Mouse (Mus musculus): ENCODE results near the gene Tdrkh. TPM values are rescaled to one million over a fixed set of nuclear protein-coding genes. Genes with fewer than 3 reads are reported as not detected.

The Tdrkh gene
- polyA plus RNA-seq, 1 experiment from 2014 or later, result 55.5 TPM

GRCm38 (mm10) chr3:94482764-94483385, 69.8 kb downstream of the Tdrkh start:
- peaks cover 6% of the 10 kb centered on the region; the same call in 1 of the 2 replicates for H3K27me3 ChIP-seq (replicated peaks)
- no peak for ATAC-seq (ENCODE audit: low FRiP score, low read depth)
- no peak overlapping the region for H3K4me3 ChIP-seq
- peak overlapping the region; percentile 71 for H3K27ac ChIP-seq
- peaks cover 71% of the 10 kb centered on the region for H3K4me1 ChIP-seq
- H3K4me2 ChIP-seq (replicated peaks), result peak overlapping the region; percentile 55
- WGBS, result 86% methylated on average over 17 of the region's 17 CpGs
- H3K9me3 ChIP-seq, result no peaks in the 10 kb centered on the region
- H3K36me3 ChIP-seq, result peaks cover 37% of the 10 kb centered on the region
- H3K9ac ChIP-seq, result no peak overlapping the region

GRCm38 (mm10) chr3:94483790-94484439, 70.8 kb downstream of the Tdrkh start:
- Histone ChIP-seq H3K9me3 (no peaks in the 10 kb centered on the region), H3K9ac (no peak overlapping the region; the same call in 1 of the 2 replicates), H3K4me3 (no peak overlapping the region), H3K27ac (peak overlapping the region; percentile 71), H3K4me2 (replicated peaks) (peak overlapping the region; percentile 55), H3K4me1 (peaks cover 68% of the 10 kb centered on the region), H3K27me3 (replicated peaks) (peaks cover 6% of the 10 kb centered on the region; the same call in 1 of the 2 replicates), H3K36me3 (peaks cover 47% of the 10 kb centered on the region)
- ATAC-seq (ENCODE audit: low FRiP score, low read depth), result peak; percentile 94
- 11% methylated on average over 20 of the region's 20 CpGs for WGBS

Other genes starting within 250 kb of the Tdrkh start
- gene Gm10696, start 235.1 kb upstream of the Tdrkh start, polyA plus RNA-seq (2016; fragmentation: Nextera tagmentation; extraction: Ambion mirVana), result not detected in 2 replicates
- gene Gm5286, start 216.6 kb upstream of the Tdrkh start, polyA plus RNA-seq (2016; fragmentation: Nextera tagmentation; extraction: Ambion mirVana), result not detected in 2 replicates
- gene Gm4778, start 149.2 kb upstream of the Tdrkh start, polyA plus RNA-seq (2016; fragmentation: Nextera tagmentation; extraction: Ambion mirVana), result not detected in 2 replicates
- gene Them4, start 103.2 kb upstream of the Tdrkh start, polyA plus RNA-seq (2016; fragmentation: Nextera tagmentation; extraction: Ambion mirVana), result 19.2 and 20.9 TPM in 2 replicates
- not detected in 2 replicates for gene Them5, start 71.2 kb upstream of the Tdrkh start, polyA plus RNA-seq (2016; fragmentation: Nextera tagmentation; extraction: Ambion mirVana)
- 2.4 and 3.1 TPM in 2 replicates for gene C2cd4d, start 50.8 kb upstream of the Tdrkh start, polyA plus RNA-seq (2016; fragmentation: Nextera tagmentation; extraction: Ambion mirVana)
- gene Rorc, start 40.5 kb upstream of the Tdrkh start, polyA plus RNA-seq (2016; fragmentation: Nextera tagmentation; extraction: Ambion mirVana), result 0.20 TPM in 2 replicates
- 0.29 and 0.51 TPM in 2 replicates for gene Lingo4, start 14.8 kb upstream of the Tdrkh start, polyA plus RNA-seq (2016; fragmentation: Nextera tagmentation; extraction: Ambion mirVana)
- 65.1 and 67.6 TPM in 2 replicates for gene Mrpl9, start 30.0 kb downstream of the Tdrkh start, polyA plus RNA-seq (2016; fragmentation: Nextera tagmentation; extraction: Ambion mirVana)
- gene Oaz3, start 30.6 kb downstream of the Tdrkh start, polyA plus RNA-seq (2016; fragmentation: Nextera tagmentation; extraction: Ambion mirVana), result 0.81 and 0.96 TPM in 2 replicates
- 204 and 222 TPM in 2 replicates for gene Celf3, start 65.0 kb downstream of the Tdrkh start, polyA plus RNA-seq (2016; fragmentation: Nextera tagmentation; extraction: Ambion mirVana)
- gene Riiad1, start 67.1 kb downstream of the Tdrkh start, polyA plus RNA-seq (2016; fragmentation: Nextera tagmentation; extraction: Ambion mirVana), result 11.9 and 12.9 TPM in 2 replicates
- gene Snx27, start 169.4 kb downstream of the Tdrkh start, polyA plus RNA-seq (2016; fragmentation: Nextera tagmentation; extraction: Ambion mirVana), result 66.5 and 66.9 TPM in 2 replicates
- not detected in 2 replicates for gene Gm10972, start 229.8 kb downstream of the Tdrkh start, polyA plus RNA-seq (2016; fragmentation: Nextera tagmentation; extraction: Ambion mirVana)
- 2.9 and 3.5 TPM in 2 replicates for gene Tuft1, start 245.6 kb downstream of the Tdrkh start, polyA plus RNA-seq (2016; fragmentation: Nextera tagmentation; extraction: Ambion mirVana)